Mouse (Mus musculus) kidney, adult 2 months (tissue): ENCODE results near the gene Phpt1.

Experiments used
- CTCF ChIP-seq: fragments of 200-500 bp; conservative IDR thresholded peaks from 2 replicates; pipeline ENCODE4 v1.5.1; 2011; ENCODE audit warnings: low read depth, mild to moderate bottlenecking, control low read depth, low read length, moderate library complexity, mixed read lengths; ENCODE audit not compliant: insufficient read depth, insufficient read length
- POLR2A ChIP-seq: fragments of 200-500 bp; IDR thresholded peaks from one replicate; pipeline ENCODE4 v1.6.1; 2011; ENCODE audit warnings: low read depth, low read length, control low read depth

DNA sequence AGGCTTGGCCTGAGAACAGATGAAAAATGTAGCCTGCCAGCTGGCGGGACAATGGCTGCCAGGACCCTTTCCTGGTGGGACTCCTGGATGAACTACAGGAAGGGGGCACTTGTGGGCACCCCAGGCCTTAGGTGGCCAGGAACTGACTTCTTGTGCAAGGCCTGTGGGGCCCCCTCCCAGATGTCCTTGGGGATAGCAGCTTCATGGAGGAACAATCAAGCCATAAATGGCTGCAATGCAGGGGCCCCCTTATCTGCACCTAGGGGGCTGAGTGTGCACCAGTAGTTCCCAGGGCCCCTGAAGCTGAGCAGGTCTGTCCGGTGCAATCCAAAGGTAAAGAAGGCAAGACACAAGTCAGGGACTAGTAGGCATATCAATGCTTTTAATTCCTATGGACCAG lies 2.0 kb downstream of the Phpt1 start:
- TF ChIP-seq CTCF (no peak), POLR2A (no peak)
